Mouse (Mus musculus) frontal cortex, adult 2 months (tissue): ENCODE results near the gene Ikbke. TPM values are rescaled to one million over a fixed set of nuclear protein-coding genes. Genes with fewer than 3 reads are reported as not detected.
A peak's percentile ranks its signal among the peaks of the same experiment; 100 is the strongest.
"Not testable (repeated sequence)": the region's sequence is repeated elsewhere in the genome, so short reads cannot be mapped to it uniquely, and the experiment has no call there.

Experiments used
- DNase-seq, 2 experiments: peaks; one replicate each; pipeline ENCODE4 v3.0.0; 2022; ENCODE audit warnings: low spot score in 1 of 2; ENCODE audit errors: extremely low spot score in 1 of 2
- polyA plus RNA-seq: library from polyadenylated mRNA; depleted of rRNA; stranded (reverse); fragments of >200 nt; gene quantifications from 2 replicates; pipeline ENCODE4 v1.2.3, GENCODE M21; 2012

Ikbke gene
- polyA plus RNA-seq, 1 experiment: 2.8 TPM

GRCm38 (mm10) chr1:131284167-131284566, 4.8 kb upstream of the Ikbke start:
- DNase-seq: no peak

DNA sequence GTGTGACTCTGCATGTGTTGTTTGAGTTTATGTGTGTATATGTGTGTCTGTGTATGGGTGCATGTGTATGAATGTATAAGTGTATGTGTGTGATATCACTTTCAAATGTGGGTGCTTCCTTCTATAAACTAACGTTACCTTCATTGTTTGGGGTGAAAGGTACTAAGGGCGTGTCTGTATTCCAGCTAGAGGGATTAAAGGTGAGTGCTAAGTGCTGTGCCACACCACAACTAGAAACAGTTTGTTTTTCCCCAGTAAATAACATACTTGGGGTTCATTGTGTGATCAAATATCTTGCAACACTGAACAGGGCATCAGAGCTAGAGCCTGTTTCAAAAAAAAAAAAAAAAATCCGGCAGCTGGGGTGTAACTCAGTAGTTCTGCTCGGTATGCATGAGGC, 2.3 kb upstream of the Ikbke start:
- no peak for DNase-seq

GRCm38 (mm10) chr1:131280280-131280679, 874 bp upstream of the Ikbke start:
- DNase-seq: no peak

- no peak for DNase-seq
These were observed 575 bp downstream of the Ikbke start for GRCm38 (mm10) chr1:131278606-131279455.

GRCm38 (mm10) chr1:131276831-131277230, 2.6 kb downstream of the Ikbke start:
- DNase-seq: no peak

- no peak for DNase-seq
These were observed 3.8 kb downstream of the Ikbke start for GRCm38 (mm10) chr1:131275577-131275976.

GRCm38 (mm10) chr1:131274725-131275539, 4.5 kb downstream of the Ikbke start:
- no peak for DNase-seq

DNA sequence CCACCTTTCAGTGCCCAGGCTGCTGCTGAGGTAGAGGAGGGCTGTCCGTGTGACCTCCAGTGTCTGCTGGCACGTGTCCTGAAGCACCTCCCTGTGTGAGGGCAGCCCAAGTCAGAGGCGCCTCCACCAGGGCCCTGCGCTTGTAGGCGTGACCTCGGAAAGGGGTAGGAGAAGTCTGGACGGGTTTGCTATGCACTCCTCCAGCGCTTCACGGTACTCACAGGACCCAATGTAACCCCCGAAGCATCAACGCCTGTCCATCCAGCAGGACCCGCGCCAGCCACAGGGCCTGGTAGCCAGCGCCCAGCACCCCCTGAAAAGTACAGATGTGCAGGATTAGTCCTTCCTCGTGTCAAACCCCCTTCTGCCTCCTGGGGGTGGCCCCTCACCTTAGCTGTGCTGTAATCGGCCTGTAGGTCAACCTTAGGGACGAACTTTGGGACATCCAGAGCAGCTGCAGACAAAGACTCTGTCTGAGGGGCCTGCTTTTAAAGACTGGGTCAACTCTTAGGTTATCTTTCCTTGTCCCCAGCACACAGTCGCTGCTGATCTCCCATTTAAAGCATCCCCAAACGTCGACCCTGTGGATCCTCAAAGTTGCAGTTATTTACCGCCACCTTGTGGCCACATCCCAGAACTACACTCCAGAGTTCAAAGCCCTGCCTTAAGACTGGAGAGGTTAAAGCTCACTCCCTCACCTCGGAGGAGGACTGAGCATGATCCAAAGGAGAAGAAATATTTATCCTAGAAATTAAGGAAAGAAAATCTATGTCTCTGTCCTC, 9.4 kb downstream of the Ikbke start:
- peak; percentile 62 to 89 for DNase-seq

DNA sequence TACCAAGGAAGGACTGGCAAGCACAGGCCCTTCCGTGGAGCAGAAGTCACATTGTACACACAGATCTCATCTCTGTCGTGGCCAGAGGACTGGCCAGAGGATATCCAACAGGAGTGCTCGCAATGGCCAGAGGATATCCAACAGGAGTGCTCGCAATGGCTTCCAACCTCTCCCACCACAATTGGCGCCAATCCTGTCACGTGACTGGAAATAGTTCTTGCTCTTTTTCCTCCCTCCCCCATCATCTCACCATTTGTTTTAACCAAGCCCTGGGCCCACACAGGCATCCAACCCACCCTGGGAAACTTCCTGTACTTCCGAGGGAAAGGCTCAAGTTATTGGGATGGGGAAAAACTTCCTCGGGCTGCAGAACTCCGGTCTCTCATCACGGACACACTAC, 10.6 kb downstream of the Ikbke start:
- no peak for DNase-seq

DNA sequence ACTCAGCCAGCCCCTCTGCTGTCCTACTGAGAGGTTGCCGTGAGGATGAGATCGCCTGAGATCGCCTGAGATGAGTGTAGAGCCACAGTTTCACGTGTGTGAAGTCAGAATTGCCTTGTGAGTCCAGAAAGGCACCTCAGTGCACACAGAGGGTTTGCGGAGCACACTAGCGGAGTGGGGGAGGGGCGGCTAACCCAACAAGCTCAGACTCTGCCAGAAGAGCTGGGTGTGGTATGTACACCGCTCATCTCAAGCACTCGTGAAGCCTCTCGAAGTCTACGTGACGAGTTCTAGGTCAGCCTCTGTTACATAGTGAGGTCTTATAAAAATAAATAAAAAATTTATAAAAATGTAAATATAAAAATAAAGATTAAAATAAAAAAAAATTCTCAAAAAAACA, 15.5 kb downstream of the Ikbke start:
- no peak for DNase-seq

DNA sequence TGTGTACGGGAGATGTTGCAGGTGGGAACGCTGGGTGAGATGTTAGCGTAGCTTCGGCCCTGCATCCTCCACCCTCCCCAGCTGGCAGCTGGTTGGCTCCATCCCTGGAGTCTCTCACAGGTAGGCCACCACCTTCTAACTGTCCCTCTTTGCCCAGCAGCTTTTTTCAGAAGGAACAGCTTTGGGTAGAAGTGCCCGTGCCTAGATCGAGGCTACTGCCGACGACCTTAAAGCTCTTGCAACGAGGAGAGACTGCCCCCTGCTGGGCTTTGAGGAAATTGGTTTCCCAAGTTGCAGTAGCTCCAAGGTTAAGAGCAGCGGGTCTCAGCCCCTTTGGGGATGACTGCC, 19.1 kb downstream of the Ikbke start:
- peak in 1 of 2 experiments; percentile 82 for DNase-seq

DNA sequence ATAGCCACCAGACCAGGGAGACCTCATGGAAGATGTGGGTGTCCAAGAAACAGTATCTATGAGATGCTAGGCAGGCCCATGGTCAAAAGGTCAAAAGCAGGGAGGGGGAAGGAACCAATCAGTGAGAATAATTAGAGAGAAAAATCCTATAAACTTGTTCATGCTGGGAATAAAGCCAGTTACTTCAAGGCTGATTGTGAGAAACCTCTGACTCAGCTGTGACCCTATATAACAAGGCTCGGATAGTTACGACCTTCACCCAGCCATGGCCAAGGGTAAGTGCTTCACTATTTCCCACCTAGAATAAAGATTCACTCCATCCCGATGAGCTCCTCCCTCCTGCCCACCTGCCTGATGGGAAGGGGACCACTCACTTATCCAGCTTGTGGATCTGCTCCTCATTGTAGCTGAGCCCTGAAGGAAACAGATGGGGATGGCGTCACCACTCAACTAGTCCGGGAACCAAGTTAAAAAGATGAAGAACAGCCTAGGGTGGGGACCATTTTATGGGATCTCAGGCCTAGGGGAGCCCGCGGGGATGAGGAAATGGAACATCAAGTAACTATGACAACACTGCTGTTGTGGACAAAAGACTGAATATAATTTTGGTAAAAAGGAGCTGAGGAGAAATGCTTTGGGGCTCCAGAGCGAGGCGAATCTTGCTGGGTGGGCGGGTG, 19.6 kb downstream of the Ikbke start:
- no peak for DNase-seq

GRCm38 (mm10) chr1:131257288-131257687, 22.1 kb downstream of the Ikbke start:
- DNase-seq: no peak

DNA sequence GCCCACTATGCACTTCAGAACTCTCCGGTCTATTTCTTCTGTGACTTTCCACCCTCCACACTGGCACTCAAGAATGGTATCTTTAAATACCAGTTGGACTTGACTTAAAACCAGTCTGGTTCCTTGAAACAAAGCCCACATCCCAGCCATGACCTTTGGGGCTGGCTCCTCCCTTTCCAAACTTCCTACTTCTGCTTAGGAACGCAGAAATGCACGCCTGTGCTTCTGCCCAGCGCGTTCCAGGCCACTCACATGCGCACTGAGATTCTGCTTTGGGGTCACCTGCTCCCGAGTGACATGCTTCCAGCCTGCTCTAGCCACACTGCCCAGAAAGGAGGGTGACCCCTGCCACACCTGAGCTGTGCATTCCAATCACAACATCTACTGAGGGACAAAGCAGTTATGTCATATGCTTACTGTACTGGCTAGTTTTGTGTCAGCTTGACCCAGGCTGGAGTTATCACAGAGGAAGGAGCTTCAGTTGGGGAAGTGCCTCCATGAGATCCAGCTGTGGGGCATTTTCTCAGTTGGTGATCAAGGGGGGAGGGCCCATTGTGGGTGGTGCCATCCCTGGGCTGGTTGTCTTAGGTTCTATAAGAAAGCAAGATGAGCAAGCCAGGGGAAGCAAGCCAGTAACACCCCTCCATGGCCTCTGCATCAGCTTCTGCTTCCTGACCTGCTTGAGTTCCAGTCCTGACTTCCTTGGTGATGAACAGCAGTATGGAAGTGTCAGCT, 26.7 kb downstream of the Ikbke start:
- not testable (repeated sequence) for DNase-seq

DNA sequence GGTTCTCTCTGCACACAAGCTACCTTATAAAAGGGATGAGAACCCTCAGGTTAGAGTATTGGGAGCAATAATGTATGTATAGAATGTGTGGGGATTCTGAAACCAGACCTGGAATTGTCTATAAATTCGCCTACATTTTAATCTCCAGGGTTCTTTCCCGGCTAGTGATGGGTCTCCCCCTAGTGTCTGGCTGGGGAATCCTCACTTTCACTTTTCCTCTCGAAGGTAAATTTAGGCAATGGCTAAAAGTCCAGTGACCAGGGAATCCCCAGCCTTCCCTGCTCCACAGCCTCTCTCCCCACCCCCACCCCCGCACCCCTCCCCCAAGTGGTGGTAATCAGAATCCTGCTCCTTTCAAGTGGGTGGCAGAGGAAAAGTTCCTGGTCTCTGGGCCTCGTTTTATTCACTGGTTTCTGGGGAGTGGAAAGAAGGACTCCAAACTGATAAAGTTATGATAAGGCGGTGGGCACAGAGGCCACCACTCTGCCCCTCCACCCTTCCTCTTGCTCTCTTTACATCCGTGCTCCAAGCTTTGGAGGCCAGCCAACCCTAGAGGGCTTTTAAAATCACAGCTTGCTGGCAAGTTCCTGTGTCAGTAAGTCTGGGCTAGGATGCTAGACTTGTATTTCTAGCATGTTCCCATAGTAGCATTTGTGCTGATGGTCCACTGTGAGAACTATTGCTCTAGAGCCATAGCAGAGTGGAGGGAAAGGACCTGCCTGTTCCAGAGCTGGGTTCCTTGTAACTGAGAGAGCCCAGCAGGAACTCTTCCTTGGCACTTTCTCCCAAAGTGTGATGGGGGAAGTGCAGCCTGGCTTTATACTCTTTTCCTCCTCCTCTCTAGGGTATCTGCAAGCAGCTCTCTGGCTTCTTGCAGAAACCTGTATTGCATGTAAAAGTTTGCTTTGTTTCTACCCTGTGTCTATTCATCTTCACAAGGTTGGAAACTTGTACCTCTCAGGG, 32.7 kb downstream of the Ikbke start:
- DNase-seq: peak in 1 of 2 experiments; percentile 79

- peak in 1 of 2 experiments; percentile 64 for DNase-seq
These were observed 33.5 kb downstream of the Ikbke start for GRCm38 (mm10) chr1:131245926-131246325.

GRCm38 (mm10) chr1:131245089-131245856, 34.1 kb downstream of the Ikbke start, which contains the start of gene Rassf5:
TSS of gene Rassf5 (minus strand) at chr1:131245258.
- DNase-seq: peak in 1 of 2 experiments; percentile 63
